Mouse (Mus musculus): Measurements from ENCODE around the gene Mrpl16. TPM values are rescaled to one million over a fixed set of nuclear protein-coding genes. Genes with fewer than 3 reads are reported as not detected.

Gene Mrpl16
- total and polyA plus RNA-seq, 3 experiments, result 46.8 to 58.3 TPM; not detected in 1

GRCm38 (mm10) chr19:11811688-11812365 lies 41.6 kb downstream of the Mrpl16 start:
- Histone ChIP-seq H3K4me3 (ENCODE audit: control insufficient read depth in 1 of 2, insufficient read depth in 1 of 2, low read depth in 2 of 2, low read length in 2 of 2) (no peak overlapping the region), H3K27me3 (ENCODE audit: control insufficient read depth in 1 of 2, insufficient read depth in 2 of 2, low read length in 2 of 2) (no peaks in the 10 kb centered on the region; a peak in 1 of 4 replicates), H3K9me3 (replicated peaks; ENCODE audit: insufficient read depth, low read length) (no peaks in the 10 kb centered on the region), H3K9ac (ENCODE audit: control insufficient read depth, low read depth, low read length, poor library complexity, severe bottlenecking) (no peak overlapping the region), H3K4me1 (ENCODE audit: control insufficient read depth in 1 of 2, insufficient read depth in 2 of 2, low read length in 2 of 2) (peaks cover 13 to 32% of the 10 kb centered on the region in 2 experiments), H3K79me2 (ENCODE audit: control insufficient read depth, insufficient read depth, low read length, poor library complexity) (no peaks in the 10 kb centered on the region), H3K36me3 (ENCODE audit: control insufficient read depth in 1 of 2, insufficient read depth in 2 of 2, low read length in 2 of 2) (peaks cover 0 to 31% of the 10 kb centered on the region in 2 experiments; a peak in 2 of 4 replicates), H3K27ac (ENCODE audit: control insufficient read depth, low read depth, low read length) (no peak overlapping the region)
- TF ChIP-seq POLR2AphosphoS2 (IDR thresholded peaks at IDR 0.05; ENCODE audit: low read length) (no peak), ETS1 (IDR thresholded peaks at IDR 0.05; ENCODE audit: low read depth, low read length) (0 out of 2 replicates have a peak, but pooled peaks have one; percentile 29), GATA1 (IDR thresholded peaks at IDR 0.05; ENCODE audit: low read depth, low read length) (no peak), NRF1 (IDR thresholded peaks at IDR 0.05; ENCODE audit: insufficient read depth, low read depth, low read length, poor library complexity, severe bottlenecking) (no peak), TAL1 (IDR thresholded peaks at IDR 0.05; ENCODE audit: low read length) (peak; percentile 19)
- peak; percentile 56 for DNase-seq (ENCODE audit: low read depth, low spot score)

DNA sequence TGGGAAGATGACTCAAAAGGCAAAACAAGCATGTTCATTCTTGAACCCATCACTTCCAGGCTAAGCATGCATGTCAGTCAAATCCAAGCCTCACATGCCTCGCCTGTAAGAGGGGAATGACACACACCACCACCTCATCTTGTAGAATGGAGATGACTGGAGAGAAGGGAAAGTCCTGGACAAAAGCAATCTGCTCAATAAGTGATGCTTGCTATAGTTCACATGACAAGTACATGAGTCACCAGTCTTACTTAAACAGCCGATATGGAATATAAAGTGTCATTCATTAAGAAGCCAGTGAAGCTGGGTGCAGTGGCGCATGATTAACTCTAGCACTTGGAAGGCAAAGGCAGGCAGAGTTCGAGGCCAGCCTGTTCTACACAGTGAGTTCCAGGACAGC lies 42.9 kb downstream of the Mrpl16 start:
- Histone ChIP-seq H3K9ac (ENCODE audit: control insufficient read depth, low read depth, low read length, poor library complexity, severe bottlenecking) (no peak overlapping the region), H3K36me3 (ENCODE audit: control insufficient read depth in 1 of 2, insufficient read depth in 2 of 2, low read length in 2 of 2) (peaks cover 0 to 23% of the 10 kb centered on the region in 2 experiments; a peak in 2 of 4 replicates), H3K4me1 (ENCODE audit: control insufficient read depth in 1 of 2, insufficient read depth in 2 of 2, low read length in 2 of 2) (peaks cover 11 to 22% of the 10 kb centered on the region in 2 experiments), H3K9me3 (replicated peaks; ENCODE audit: insufficient read depth, low read length) (no peaks in the 10 kb centered on the region), H3K27ac (ENCODE audit: control insufficient read depth, low read depth, low read length) (no peak overlapping the region), H3K27me3 (ENCODE audit: control insufficient read depth in 1 of 2, insufficient read depth in 2 of 2, low read length in 2 of 2) (no peaks in the 10 kb centered on the region; a peak in 1 of 4 replicates), H3K79me2 (ENCODE audit: control insufficient read depth, insufficient read depth, low read length, poor library complexity) (no peaks in the 10 kb centered on the region), H3K4me3 (ENCODE audit: control insufficient read depth in 1 of 2, insufficient read depth in 1 of 2, low read depth in 2 of 2, low read length in 2 of 2) (no peak overlapping the region)
- TF ChIP-seq JUND (IDR thresholded peaks at IDR 0.05; ENCODE audit: low read depth, low read length), result no peak
- TF ChIP-seq GABPA (IDR thresholded peaks at IDR 0.05; ENCODE audit: low read depth, low read length), result no peak
- TF ChIP-seq ZC3H11A (IDR thresholded peaks at IDR 0.05; ENCODE audit: low read depth, low read length), result no peak
- no peak for TF ChIP-seq UBTF (IDR thresholded peaks at IDR 0.05; ENCODE audit: borderline replicate concordance, insufficient read depth, low read depth, low read length)
- no peak for TF ChIP-seq MAX (IDR thresholded peaks at IDR 0.05; ENCODE audit: low read length)
- no peak for TF ChIP-seq MAZ (IDR thresholded peaks at IDR 0.05; ENCODE audit: low read depth, low read length)
- no peak for DNase-seq (ENCODE audit: low read depth, low spot score)

DNA sequence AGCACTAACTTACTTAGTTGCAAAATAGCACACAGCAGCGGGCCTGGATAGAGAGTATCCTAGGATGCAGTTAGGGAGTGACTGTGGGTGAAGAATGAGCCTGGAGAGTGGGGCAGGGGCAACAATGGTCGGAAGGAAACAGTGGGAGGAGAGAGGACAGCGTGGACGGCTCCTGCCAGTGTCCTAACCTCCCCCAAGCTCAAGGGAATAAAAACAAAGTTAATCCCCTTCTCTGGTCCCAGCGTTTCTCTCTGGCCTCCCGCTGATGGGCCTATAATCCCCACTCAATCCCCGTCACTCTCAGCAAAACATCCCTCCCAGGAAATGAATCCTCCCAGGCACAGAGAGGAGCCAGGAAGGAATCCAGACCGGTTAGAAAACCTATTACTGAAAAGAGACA lies 43.5 kb downstream of the Mrpl16 start:
- TF ChIP-seq BHLHE40 (IDR thresholded peaks at IDR 0.05; ENCODE audit: borderline replicate concordance, low read depth, low read length), result no peak
- Histone ChIP-seq H3K36me3 (ENCODE audit: control insufficient read depth in 1 of 2, insufficient read depth in 2 of 2, low read length in 2 of 2) (peaks cover 0 to 18% of the 10 kb centered on the region in 2 experiments; a peak in 2 of 4 replicates), H3K27ac (ENCODE audit: control insufficient read depth, low read depth, low read length) (no peak overlapping the region), H3K9ac (ENCODE audit: control insufficient read depth, low read depth, low read length, poor library complexity, severe bottlenecking) (no peak overlapping the region), H3K27me3 (ENCODE audit: control insufficient read depth in 1 of 2, insufficient read depth in 2 of 2, low read length in 2 of 2) (no peaks in the 10 kb centered on the region; a peak in 1 of 4 replicates), H3K4me1 (ENCODE audit: control insufficient read depth in 1 of 2, insufficient read depth in 2 of 2, low read length in 2 of 2) (peaks cover 11 to 16% of the 10 kb centered on the region in 2 experiments), H3K79me2 (ENCODE audit: control insufficient read depth, insufficient read depth, low read length, poor library complexity) (no peaks in the 10 kb centered on the region), H3K4me3 (ENCODE audit: control insufficient read depth in 1 of 2, insufficient read depth in 1 of 2, low read depth in 2 of 2, low read length in 2 of 2) (no peak overlapping the region), H3K9me3 (replicated peaks; ENCODE audit: insufficient read depth, low read length) (no peaks in the 10 kb centered on the region)
- no peak for DNase-seq (ENCODE audit: low read depth, low spot score)
